Mouse (Mus musculus) CH12.LX (cell line): ENCODE results near the gene Gm26602. TPM values are rescaled to one million over a fixed set of nuclear protein-coding genes. Genes with fewer than 3 reads are reported as not detected.

Experiments
- DNase-seq: peaks from one replicate; pipeline ENCODE4 v3.0.0-alpha.2; 2013; ENCODE audit errors: extremely low read depth
- H3K27ac ChIP-seq: 2 replicates; pipeline ENCODE4 v1.5.1; 2012; ENCODE audit warnings: low read depth, mild to moderate bottlenecking, control low read depth, moderate library complexity; ENCODE audit not compliant: insufficient read depth
- H3K27me3 ChIP-seq: replicated peaks from 2 replicates; pipeline ENCODE3; 2012; ENCODE audit warnings: inconsistent platforms
- H3K36me3 ChIP-seq, 2 experiments: replicated peaks in 1 of 2; 2 replicates each; pipeline versions ENCODE3 to v1.6.1; 2012; ENCODE audit warnings: inconsistent platforms in 1 of 2, low read length in 1 of 2, mild to moderate bottlenecking in 1 of 2, mixed read lengths in 1 of 2, moderate library complexity in 1 of 2; ENCODE audit not compliant: control insufficient read depth in 1 of 2, insufficient read depth in 1 of 2
- H3K4me1 ChIP-seq, 2 experiments: 2 replicates each; pipeline ENCODE4 v1.6.1; 2012; ENCODE audit warnings: inconsistent platforms in 1 of 2, moderate library complexity in 1 of 2; ENCODE audit not compliant: insufficient read depth in 2 of 2, control insufficient read depth in 1 of 2
- H3K4me2 ChIP-seq: 2 replicates; pipeline ENCODE4 v1.6.1; 2012; ENCODE audit warnings: low read depth, mild to moderate bottlenecking, control low read depth; ENCODE audit not compliant: poor library complexity, insufficient read depth, severe bottlenecking
- H3K4me3 ChIP-seq, 3 experiments: fragments of 150-350 bp in 1 of 3; sonication (generic) in 1 of 3; replicated peaks in 1 of 3; 2 replicates each; pipeline versions ENCODE3 to v1.5.1; 2011 to 2012; ENCODE audit warnings: low read depth in 2 of 3, low read length in 2 of 3, mild to moderate bottlenecking in 2 of 3, moderate library complexity in 2 of 3, control low read depth in 1 of 3, improper control_type of control experiment in 1 of 3, inconsistent platforms in 1 of 3, mixed read lengths in 1 of 3; ENCODE audit not compliant: poor library complexity in 1 of 3
- H3K79me2 ChIP-seq: replicated peaks from 2 replicates; pipeline ENCODE4 v1.6.1; 2012; ENCODE audit warnings: mild to moderate bottlenecking, moderate library complexity; ENCODE audit not compliant: control insufficient read depth, poor library complexity, insufficient read depth, severe bottlenecking; ENCODE audit errors: extremely low read depth
- H3K9ac ChIP-seq: 2 replicates; pipeline ENCODE4 v1.6.1; 2012; ENCODE audit warnings: low read depth, mild to moderate bottlenecking, control low read depth, moderate library complexity; ENCODE audit not compliant: insufficient read depth
- H3K9me3 ChIP-seq: replicated peaks from 2 replicates; pipeline ENCODE3; 2012; ENCODE audit warnings: low read length, inconsistent platforms, mixed read lengths
- CHD1 ChIP-seq: IDR thresholded peaks from 2 replicates; pipeline ENCODE4 v1.6.1; 2012; ENCODE audit warnings: low read depth, low read length, improper control_type of control experiment, inconsistent platforms
- E2F4 ChIP-seq: IDR thresholded peaks from 2 replicates; pipeline ENCODE4 v1.6.1; 2011; ENCODE audit warnings: low read depth, low read length, improper control_type of control experiment; ENCODE audit not compliant: insufficient replicate concordance
- ELF1 ChIP-seq: IDR thresholded peaks from 2 replicates; pipeline ENCODE4 v1.6.1; 2014; ENCODE audit warnings: low read depth, mild to moderate bottlenecking, inconsistent platforms, low read length, improper control_type of control experiment
- GABPA ChIP-seq: IDR thresholded peaks from 2 replicates; pipeline ENCODE4 v1.6.1; 2012; ENCODE audit warnings: low read depth, low read length, improper control_type of control experiment, inconsistent platforms; ENCODE audit not compliant: insufficient replicate concordance
- JUN ChIP-seq: IDR thresholded peaks from 2 replicates; pipeline ENCODE4 v1.6.1; 2011; ENCODE audit warnings: low read depth, mild to moderate bottlenecking, low read length, improper control_type of control experiment, moderate library complexity; ENCODE audit not compliant: insufficient read depth
- KAT2A ChIP-seq: IDR thresholded peaks from 2 replicates; pipeline ENCODE4 v1.6.1; 2012; ENCODE audit warnings: low read length, improper control_type of control experiment, inconsistent platforms; ENCODE audit not compliant: insufficient replicate concordance
- MAX ChIP-seq: IDR thresholded peaks from 2 replicates; pipeline ENCODE4 v1.6.1; 2011; ENCODE audit warnings: low read length, improper control_type of control experiment
- NELFE ChIP-seq: IDR thresholded peaks from 2 replicates; pipeline ENCODE4 v1.6.1; 2011; ENCODE audit warnings: low read depth, low read length, improper control_type of control experiment
- NRF1 ChIP-seq: IDR thresholded peaks from 2 replicates; pipeline ENCODE4 v1.6.1; 2014; ENCODE audit warnings: low read depth, mild to moderate bottlenecking, inconsistent platforms, low read length, improper control_type of control experiment, moderate library complexity
- POLR2A ChIP-seq: IDR thresholded peaks from 2 replicates; pipeline ENCODE4 v1.6.1; 2011; ENCODE audit warnings: low read depth, mild to moderate bottlenecking, improper control_type of control experiment, low read length
- POLR2AphosphoS2 ChIP-seq: IDR thresholded peaks from 2 replicates; pipeline ENCODE4 v1.6.1; 2011; ENCODE audit warnings: low read depth, low read length, improper control_type of control experiment
- RAD21 ChIP-seq: IDR thresholded peaks from 2 replicates; pipeline ENCODE4 v1.6.1; 2011; ENCODE audit warnings: low read depth, mild to moderate bottlenecking, low read length, improper control_type of control experiment, moderate library complexity
- RCOR1 ChIP-seq: conservative IDR thresholded peaks from 2 replicates; pipeline ENCODE4 v1.6.1; 2012; ENCODE audit warnings: low read depth, mild to moderate bottlenecking, inconsistent platforms, low read length, improper control_type of control experiment
- SMC3 ChIP-seq: IDR thresholded peaks from 2 replicates; pipeline ENCODE4 v1.6.1; 2011; ENCODE audit warnings: low read depth, low read length, improper control_type of control experiment
- USF2 ChIP-seq: conservative IDR thresholded peaks from 2 replicates; pipeline ENCODE4 v1.6.1; 2011; ENCODE audit warnings: low read depth, low read length, improper control_type of control experiment
- ZC3H11A ChIP-seq: IDR thresholded peaks from 2 replicates; pipeline ENCODE4 v1.6.1; 2012; ENCODE audit warnings: low read depth, mild to moderate bottlenecking, inconsistent platforms, low read length, improper control_type of control experiment
- ZMIZ1 ChIP-seq: IDR thresholded peaks from 2 replicates; pipeline ENCODE4 v1.6.1; 2012; ENCODE audit warnings: low read depth, mild to moderate bottlenecking, inconsistent platforms, low read length, improper control_type of control experiment
- dilution Hi-C: fragments of 300-500 bp; cut with MboI; formaldehyde crosslinking; loops from 2 replicates; pipeline ENCODE4 v1.14.3; 2020; ENCODE audit warnings: low sequenced_read_pairs; ENCODE audit not compliant: extremely low pct_unique_long_range_greater_than_20kb, extremely low pct_ligation_motif_present
- in situ Hi-C: fragments of 300-500 bp; cut with MboI; formaldehyde crosslinking; loops from 3 replicates; pipeline ENCODE4 v1.14.3; 2019; ENCODE audit warnings: low sequenced_read_pairs, low pct_ligation_motif_present, low pct_unique_long_range_greater_than_20kb, mixed read lengths
- polyA plus RNA-seq: library from polyadenylated mRNA; unstranded; fragments of >175 nt; gene quantifications from 2 replicates; pipeline ENCODE4 v1.2.1, GENCODE M21; 2012; ENCODE audit warnings: low read depth; ENCODE audit not compliant: insufficient read length
- total RNA-seq, 2 experiments: library from RNA; depleted of rRNA; stranded (reverse); fragments of 300-350 nt in 1 of 2; fragments of >200 nt in 1 of 2; gene quantifications; 2 replicates each; pipeline ENCODE4 v1.2.3; 2012 to 2014

Gm26602 gene
- total RNA-seq (2012; rRNA removed) (6.0 and 8.1 TPM in 2 replicates), total RNA-seq (2014; rRNA removed) (not detected in 2 replicates), polyA plus RNA-seq (not detected in 2 replicates)

GRCm38 (mm10) chr10:79910556-79910955 lies at the start of gene Gm26602:
Gene Gm26602 (plus strand): TSS chr10:79910856.
- no peak within 1 kb of the TSS for H3K4me3 ChIP-seq
- TF ChIP-seq GABPA: no peak
- TF ChIP-seq ZC3H11A: no peak
- TF ChIP-seq MAX: no peak
- TF ChIP-seq KAT2A: no peak
- TF ChIP-seq SMC3: no peak
- TF ChIP-seq ELF1: no peak
- no peak for TF ChIP-seq NRF1
- no peak for TF ChIP-seq JUN
- H3K4me1 ChIP-seq: peaks cover 11 to 32% of the 10 kb centered on the region in 2 experiments
- H3K36me3 ChIP-seq: peaks cover 15 to 64% of the 10 kb centered on the region in 2 experiments
- DNase-seq: no peak
- in situ Hi-C loops (no loop called here), dilution Hi-C loops (no loop called here)
- H3K79me2 ChIP-seq: no peaks in the 10 kb centered on the region
- no peaks in the 10 kb centered on the region for H3K27me3 ChIP-seq
- H3K9me3 ChIP-seq: no peaks in the 10 kb centered on the region
- no peak within 1 kb of the TSS for H3K9ac ChIP-seq
- H3K27ac ChIP-seq: no peak within 1 kb of the TSS
- no peak within 1 kb of the TSS for H3K4me2 ChIP-seq

GRCm38 (mm10) chr10:79861230-79862048 lies 49.2 kb upstream of the Gm26602 start:
- TF ChIP-seq NRF1: no peak
- no peak for TF ChIP-seq SMC3
- TF ChIP-seq RAD21: no peak
- TF ChIP-seq USF2: no peak
- TF ChIP-seq POLR2A: no peak
- no peak for TF ChIP-seq CHD1
- TF ChIP-seq RCOR1: no peak
- TF ChIP-seq ZC3H11A: no peak
- TF ChIP-seq ZMIZ1: no peak
- no peak for TF ChIP-seq NELFE
- no peak for TF ChIP-seq E2F4
- TF ChIP-seq POLR2AphosphoS2: no peak
- TF ChIP-seq, all 38 proteins: peak for 0
- Histone ChIP-seq H3K9ac (no peak overlapping the region), H3K4me2 (no peak overlapping the region), H3K27ac (peak overlapping the region; percentile 11; the same call in 1 of the 2 replicates), H3K79me2 (peaks cover 42% of the 10 kb centered on the region), H3K9me3 (no peaks in the 10 kb centered on the region), H3K4me1 (peaks cover 16 to 24% of the 10 kb centered on the region in 2 experiments), H3K27me3 (no peaks in the 10 kb centered on the region), H3K36me3 (peaks cover 82 to 92% of the 10 kb centered on the region in 2 experiments), H3K4me3 (no peak overlapping the region)
- in situ Hi-C loops (no loop called here), dilution Hi-C loops (no loop called here)
- no peak for DNase-seq
